Mouse (Mus musculus) frontal cortex, adult 2 months (tissue): Measurements from ENCODE around the gene E030018B13Rik. TPM values are rescaled to one million over a fixed set of nuclear protein-coding genes. Genes with fewer than 3 reads are reported as not detected.
A peak's percentile ranks its signal among the peaks of the same experiment; 100 is the strongest.

Experiments
- DNase-seq, 2 experiments: peaks; one replicate each; pipeline ENCODE4 v3.0.0; 2022; ENCODE audit warnings: low spot score in 1 of 2; ENCODE audit errors: extremely low spot score in 1 of 2
- polyA plus RNA-seq: library from polyadenylated mRNA; depleted of rRNA; stranded (reverse); fragments of >200 nt; gene quantifications from 2 replicates; pipeline ENCODE4 v1.2.3, GENCODE M21; 2012

Gene E030018B13Rik
- polyA plus RNA-seq, 1 experiment, result not detected

GRCm38 (mm10) chr7:63913724-63914692 is 2.6 kb upstream of the E030018B13Rik start:
- DNase-seq, result no peak

DNA sequence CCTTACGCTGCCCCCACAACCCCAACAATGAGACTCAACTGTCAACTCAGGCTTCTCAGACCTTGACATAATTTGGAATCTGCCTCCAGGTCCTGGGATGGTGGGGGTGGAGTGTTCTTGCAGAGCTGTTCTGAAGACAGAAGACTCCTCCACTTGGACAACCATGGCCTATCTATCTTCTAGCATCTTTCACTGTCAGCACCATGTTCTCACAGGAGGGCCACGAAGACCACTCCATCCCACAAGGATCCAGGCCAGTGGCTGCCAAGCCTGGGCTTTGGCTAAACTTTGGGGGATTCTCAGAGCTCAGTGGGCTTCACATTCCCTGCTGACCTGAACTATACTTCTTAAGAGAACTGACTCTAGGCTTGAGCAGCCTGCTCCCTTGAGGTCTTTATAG is 1.8 kb upstream of the E030018B13Rik start:
- DNase-seq, result no peak

GRCm38 (mm10) chr7:63917693-63918092 is 1.0 kb downstream of the E030018B13Rik start:
- no peak for DNase-seq

GRCm38 (mm10) chr7:63918771-63919768 is 2.4 kb downstream of the E030018B13Rik start:
- no peak for DNase-seq

DNA sequence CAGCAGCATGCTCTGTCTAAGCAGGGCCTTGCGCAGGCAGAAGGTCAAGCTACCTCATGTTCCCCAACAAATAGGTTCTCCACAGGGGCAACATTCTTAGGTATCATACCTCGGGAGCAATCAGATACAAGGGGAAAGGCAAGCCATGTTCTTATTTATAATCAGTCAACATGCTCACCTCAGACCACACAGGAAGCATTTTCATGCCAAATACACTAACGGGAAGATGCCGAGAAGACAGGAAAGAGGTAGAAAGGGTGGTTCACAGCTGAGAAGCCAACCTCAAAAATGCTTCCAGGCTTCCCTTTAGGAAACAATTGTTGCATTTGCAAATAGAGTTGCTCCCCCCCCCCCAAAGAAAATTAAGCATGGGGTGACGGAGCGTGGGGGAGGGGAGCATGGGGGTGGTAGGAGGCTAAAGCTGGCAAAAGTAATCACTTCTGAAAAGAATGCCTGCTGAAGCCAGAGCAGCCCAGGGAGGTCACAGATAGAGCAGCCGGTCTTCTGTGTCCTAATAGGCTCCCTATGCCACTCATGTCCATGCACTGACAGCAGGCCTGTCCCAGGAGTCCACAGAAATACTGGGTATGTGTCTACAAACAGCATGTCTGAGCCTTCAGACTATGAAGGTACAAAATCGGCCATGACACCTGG is 5.4 kb downstream of the E030018B13Rik start:
- no peak for DNase-seq

DNA sequence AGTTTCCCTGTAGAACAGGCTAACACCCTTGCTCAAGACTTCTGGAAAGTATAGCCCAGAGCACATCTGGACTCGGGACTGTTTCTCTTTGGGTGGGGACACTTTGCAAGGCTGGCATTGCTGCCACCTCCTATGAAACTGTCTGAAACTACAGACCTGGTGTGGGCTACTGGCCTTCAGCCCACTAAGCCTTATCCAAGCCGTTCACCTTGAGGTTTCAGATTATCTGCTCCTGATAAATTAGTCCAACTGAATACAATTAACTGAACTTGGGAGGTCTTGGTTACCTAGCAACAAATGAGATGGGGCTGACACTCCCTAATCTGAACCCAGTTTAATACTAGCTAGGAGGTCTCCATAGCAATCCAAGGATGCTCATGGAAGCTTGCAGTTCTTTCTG is 5.9 kb downstream of the E030018B13Rik start:
- DNase-seq, result no peak

- no peak for DNase-seq
These were observed 6.3 kb downstream of the E030018B13Rik start for GRCm38 (mm10) chr7:63922975-63923374.

- DNase-seq, result no peak
These were observed 7.5 kb downstream of the E030018B13Rik start for GRCm38 (mm10) chr7:63924151-63924550.

DNA sequence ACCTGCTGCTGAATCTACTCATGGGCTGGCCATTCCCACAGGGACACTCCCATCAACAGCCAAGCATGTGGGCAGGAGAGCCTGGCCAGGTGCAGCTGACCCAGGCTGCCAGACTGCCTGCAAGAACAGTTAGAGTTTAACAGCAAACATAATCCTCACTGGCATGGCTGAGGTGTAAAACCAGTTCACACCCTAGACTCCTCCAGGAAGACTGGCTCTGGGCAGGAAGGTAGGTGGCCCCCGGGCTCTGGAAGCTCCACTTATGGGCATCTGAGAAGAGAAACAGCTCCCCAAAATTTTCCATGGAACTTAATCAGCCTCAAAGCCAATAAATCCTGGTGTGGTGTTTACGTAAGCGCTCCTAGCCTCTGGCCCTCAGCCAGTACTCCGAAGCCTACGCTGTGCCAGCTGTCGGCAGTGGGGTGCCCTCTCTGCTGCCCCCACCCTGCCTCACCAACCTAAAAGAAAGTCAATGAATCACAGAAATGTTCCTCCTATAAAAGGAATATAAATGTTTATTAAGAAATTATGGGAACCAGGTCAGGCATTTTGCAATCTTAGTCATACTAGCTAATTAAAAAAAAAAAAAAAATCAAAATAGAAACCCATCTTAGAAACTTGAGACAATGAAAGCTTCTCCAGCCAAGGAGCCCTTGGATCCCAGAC is 8.2 kb downstream of the E030018B13Rik start:
- peak; percentile 76 to 92 for DNase-seq

DNA sequence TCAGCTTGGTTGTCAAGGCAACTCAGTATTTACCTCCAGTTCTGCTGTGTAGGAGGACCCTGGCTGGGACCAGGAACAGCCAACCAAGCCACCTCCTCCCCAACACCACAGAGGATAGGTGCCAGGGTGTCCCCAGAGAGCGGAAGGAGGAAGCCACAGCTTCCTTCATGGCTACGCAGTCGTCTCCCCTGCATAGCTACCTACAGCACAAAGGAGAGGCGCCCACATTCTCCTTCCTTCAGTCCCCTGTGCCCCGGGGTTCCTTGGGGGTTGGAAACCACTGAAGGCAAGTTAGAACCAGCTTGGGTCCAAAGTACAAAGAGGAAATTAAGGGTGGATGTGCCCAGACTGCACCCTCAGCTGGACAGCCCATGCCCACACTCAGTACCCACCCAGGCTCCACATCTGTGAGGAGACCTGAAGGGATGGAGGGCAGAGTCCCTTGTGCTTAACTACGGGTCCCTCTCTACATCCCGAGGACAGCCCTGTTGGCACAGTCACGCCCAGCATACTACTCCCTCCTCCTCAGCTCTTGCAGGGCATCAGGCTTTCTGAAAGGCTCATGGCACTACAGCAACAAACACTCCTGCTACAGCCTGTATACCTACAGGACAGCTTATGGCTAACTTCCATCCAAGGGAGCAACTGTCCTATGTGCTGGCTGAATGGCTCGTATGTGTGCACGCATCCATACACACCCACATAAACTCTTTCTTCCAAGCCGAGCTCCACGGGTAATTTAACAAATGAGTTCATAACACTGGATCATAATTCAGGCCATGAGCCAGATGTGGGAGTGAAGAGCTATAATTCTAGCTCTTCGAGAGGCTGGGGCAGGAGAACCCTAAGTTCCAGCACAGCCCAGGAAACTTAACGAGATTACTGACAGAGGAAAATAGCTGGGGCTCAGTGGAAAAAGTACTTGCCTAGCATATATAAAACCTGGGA is 9.0 kb downstream of the E030018B13Rik start:
- DNase-seq, result peak; percentile 79 to 85

- no peak for DNase-seq
These were observed 9.8 kb downstream of the E030018B13Rik start for GRCm38 (mm10) chr7:63926492-63926891.

DNA sequence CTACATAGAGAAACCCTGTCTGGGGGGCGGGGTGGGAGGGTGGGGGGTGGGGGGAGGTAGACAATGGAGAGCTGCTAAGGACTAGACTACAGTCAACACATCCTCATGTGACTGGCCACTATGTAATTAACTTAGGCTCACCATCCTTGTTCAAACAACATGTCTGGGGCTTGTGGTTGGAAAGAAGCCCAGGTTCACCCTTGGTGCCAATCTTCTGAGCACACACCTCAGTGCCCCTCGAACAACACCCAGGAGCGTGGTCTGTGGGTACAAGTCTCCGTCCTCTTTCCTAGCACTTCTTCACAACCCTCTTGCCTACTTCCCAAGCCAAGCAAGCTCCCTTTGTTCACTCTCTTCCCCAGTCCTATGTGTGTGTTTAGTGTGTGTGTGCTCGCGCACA is 10.5 kb downstream of the E030018B13Rik start:
- no peak for DNase-seq

- no peak for DNase-seq
These were observed 12.4 kb downstream of the E030018B13Rik start for GRCm38 (mm10) chr7:63929080-63929479.

- no peak for DNase-seq
These were observed 13.5 kb downstream of the E030018B13Rik start for GRCm38 (mm10) chr7:63930132-63930531.

GRCm38 (mm10) chr7:63930766-63931165 is 14.1 kb downstream of the E030018B13Rik start:
- no peak for DNase-seq

DNA sequence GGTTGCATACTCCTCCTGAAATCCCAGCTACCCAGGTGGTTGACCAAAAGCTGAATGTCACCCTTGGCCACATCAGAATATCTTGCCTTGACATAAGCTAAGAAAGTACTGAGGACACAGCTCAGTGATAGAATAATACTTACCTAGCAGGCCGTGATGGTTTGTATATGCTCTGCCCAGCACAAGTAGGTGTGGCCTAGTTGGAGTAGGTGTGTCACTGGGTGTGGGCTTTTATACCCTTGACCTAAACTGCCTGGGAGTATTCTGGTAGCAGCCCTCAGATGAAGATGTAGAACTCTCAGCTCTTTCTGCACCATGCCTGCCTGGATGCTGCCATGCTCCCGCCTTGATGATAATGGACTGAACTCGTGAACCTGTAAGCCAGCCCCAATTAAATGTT is 15.8 kb downstream of the E030018B13Rik start:
- no peak for DNase-seq

DNA sequence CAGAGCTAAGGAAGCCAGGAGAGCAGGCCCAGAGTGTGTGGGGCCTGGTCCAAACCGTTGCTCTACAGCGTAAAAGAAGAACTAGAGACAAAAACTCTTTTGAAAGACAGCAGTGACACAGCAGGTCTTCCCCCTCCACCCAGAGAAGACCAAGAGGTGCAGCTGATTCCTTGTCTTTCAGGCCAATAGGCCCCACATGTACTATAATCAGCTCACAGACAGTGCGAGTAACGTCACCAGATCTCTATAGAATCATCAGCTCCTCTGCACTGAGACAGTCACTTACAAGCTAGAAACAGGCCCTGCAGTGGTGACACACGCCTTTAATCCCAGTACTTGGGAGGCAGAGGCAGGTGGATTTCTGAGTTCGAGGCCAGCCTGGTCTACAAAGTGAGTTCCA is 17.2 kb downstream of the E030018B13Rik start:
- DNase-seq, result no peak

GRCm38 (mm10) chr7:63934530-63934929 is 17.9 kb downstream of the E030018B13Rik start:
- no peak for DNase-seq

DNA sequence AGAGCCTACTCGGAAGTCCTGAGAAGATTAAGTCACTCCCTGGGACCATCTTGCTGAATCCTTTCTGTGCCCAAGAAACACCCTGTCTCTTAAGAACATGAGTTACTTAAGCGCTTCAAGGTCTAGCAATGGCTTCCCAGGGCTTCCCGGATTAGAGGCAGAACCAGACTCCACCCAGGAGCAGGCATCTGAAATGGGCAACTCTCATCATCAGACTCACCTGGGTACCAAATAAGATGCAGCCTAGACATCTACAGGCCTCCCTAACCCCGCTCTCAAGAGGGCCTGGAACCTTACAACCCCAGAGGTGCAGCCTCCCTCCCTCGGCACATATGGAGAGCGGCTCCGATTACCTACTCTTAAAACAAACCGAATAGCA is 19.1 kb downstream of the E030018B13Rik start:
- DNase-seq, result no peak
